Mouse (Mus musculus): Measurements from ENCODE around the gene Gdf5. TPM values are rescaled to one million over a fixed set of nuclear protein-coding genes. Genes with fewer than 3 reads are reported as not detected.

Gdf5 gene
- polyA plus RNA-seq (2014; fragmentation: Nextera tagmentation; extraction: Ambion mirVana): 2.2 and 2.5 TPM in 2 replicates

DNA sequence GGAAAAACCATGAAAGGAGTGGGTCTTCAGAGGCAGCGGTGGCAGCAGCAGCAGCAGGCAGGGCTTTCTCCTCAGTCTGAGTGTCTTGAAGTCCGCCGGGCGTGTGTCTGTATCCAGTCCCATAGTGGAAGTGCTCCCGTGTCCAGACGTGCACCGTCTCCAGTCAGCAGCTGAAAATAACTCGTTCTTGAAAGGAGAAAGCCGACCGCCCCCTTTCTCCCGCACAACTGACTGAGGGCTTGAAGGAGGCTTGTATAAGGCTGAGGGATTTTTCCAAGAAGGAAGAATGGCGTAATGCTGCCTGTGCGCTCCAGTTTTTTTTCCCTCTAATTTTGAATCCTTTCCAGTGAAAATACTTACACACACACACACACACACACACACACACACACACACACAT lies at the start of gene Gdf5:
Gdf5 (minus strand) TSS at position 244 of the 400 bp plus-strand sequence.
- WGBS: 19% methylated on average over 13 of the region's 13 CpGs
- Histone ChIP-seq H3K9me3 (replicated peaks; ENCODE audit: control insufficient read depth, low read length) (no peaks in the 10 kb centered on the region), H3K27me3 (replicated peaks; ENCODE audit: control insufficient read depth, insufficient read depth, low read length) (no peaks in the 10 kb centered on the region), H3K4me1 (ENCODE audit: control insufficient read depth, insufficient read depth, low read length) (peaks cover 9% of the 10 kb centered on the region; the same call in 1 of the 2 replicates), H3K4me2 (ENCODE audit: low read length) (peak within 1 kb of the TSS; percentile 22; the same call in 1 of the 2 replicates), H3K36me3 (ENCODE audit: control insufficient read depth, insufficient read depth, low read length) (no peaks in the 10 kb centered on the region), H3K9ac (ENCODE audit: low read length) (peak within 1 kb of the TSS; percentile 10; the same call in 1 of the 2 replicates), H3K27ac (ENCODE audit: low read depth, low read length) (0 out of 2 replicates have a peak within 1 kb of the TSS, but pooled peaks have one; percentile 21), H3K4me3 (ENCODE audit: low read depth, low read length) (no peak within 1 kb of the TSS)
- ATAC-seq (no peak), DNase-seq (ENCODE audit: low spot score) (peak; percentile 35)

DNA sequence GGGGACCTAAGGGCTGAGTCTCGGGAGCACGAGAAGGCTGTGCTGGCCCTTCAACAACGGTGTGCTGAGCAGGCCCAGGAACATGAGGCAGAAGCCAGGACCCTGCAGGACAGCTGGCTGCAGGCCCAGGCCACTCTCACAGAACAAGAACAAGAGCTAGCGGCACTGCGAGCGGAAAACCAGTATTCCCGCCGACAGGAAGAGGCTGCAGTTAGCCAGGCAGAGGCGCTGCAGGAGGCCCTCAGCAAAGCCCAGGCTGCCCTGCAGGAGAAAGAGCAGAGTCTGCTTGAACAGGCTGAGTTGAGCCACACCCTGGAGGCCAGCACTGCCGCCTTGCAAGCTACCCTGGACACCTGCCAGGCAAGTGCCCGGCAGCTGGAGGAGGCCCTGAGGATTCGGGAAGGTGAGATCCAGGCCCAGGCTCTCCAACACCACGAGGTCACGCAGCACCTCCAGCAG lies 46.7 kb upstream of the Gdf5 start:
- no peak overlapping the region for H3K27ac ChIP-seq (ENCODE audit: low read depth, low read length)
- no peak overlapping the region for H3K4me3 ChIP-seq (ENCODE audit: low read depth, low read length)
- DNase-seq (ENCODE audit: low spot score) (peak; percentile 27), ATAC-seq (no peak)
- no peaks in the 10 kb centered on the region for H3K9me3 ChIP-seq (replicated peaks; ENCODE audit: control insufficient read depth, low read length)
- H3K4me1 ChIP-seq (ENCODE audit: control insufficient read depth, insufficient read depth, low read length): no peaks in the 10 kb centered on the region
- H3K4me2 ChIP-seq (ENCODE audit: low read length): no peak overlapping the region
- H3K27me3 ChIP-seq (replicated peaks; ENCODE audit: control insufficient read depth, insufficient read depth, low read length): no peaks in the 10 kb centered on the region
- H3K36me3 ChIP-seq (ENCODE audit: control insufficient read depth, insufficient read depth, low read length): peaks cover 100% of the 10 kb centered on the region
- WGBS: 75% methylated on average over 14 of the region's 14 CpGs
- H3K9ac ChIP-seq (ENCODE audit: low read length): no peak overlapping the region

DNA sequence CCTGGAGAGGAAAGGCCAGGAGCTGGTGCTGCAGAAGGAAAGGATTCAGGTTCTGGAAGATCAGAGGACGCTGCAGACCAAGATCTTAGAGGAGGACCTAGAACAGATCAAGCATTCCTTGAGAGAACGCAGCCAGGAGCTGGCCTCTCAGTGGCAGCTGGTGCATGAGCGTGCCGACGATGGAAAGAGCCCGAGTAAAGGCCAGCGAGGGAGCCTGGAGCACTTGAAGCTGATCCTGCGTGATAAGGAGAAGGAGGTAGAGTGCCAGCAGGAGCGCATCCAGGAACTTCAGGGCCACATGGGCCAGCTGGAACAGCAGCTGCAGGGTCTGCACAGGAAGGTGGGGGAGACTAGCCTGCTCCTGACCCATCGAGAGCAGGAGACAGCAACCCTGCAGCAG lies 46.0 kb upstream of the Gdf5 start:
- no peak for DNase-seq (ENCODE audit: low spot score)

DNA sequence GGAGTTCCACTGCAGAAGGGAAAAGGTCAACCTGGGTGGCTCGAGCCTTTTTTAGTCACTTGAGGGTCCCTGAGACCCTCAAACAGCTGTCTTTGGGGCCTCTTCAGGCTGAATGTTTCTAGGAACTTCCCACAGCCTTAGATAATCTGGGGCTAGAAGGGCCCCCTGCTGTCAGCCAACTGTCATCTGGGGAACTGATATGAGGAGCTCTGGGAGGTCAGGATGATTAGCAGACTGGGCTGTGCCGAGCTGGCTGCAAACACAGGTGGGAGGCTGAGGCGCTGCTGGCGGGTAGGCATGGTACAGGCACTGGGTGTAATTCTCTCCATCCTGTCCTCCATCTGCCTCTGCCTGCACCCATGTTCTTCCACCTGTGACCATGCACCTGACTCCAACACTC lies 43.9 kb upstream of the Gdf5 start:
- H3K36me3 ChIP-seq (ENCODE audit: control insufficient read depth, insufficient read depth, low read length): peaks cover 100% of the 10 kb centered on the region
- H3K27ac ChIP-seq (ENCODE audit: low read depth, low read length): no peak overlapping the region
- DNase-seq (ENCODE audit: low spot score) (no peak), ATAC-seq (no peak)
- no peak overlapping the region for H3K4me3 ChIP-seq (ENCODE audit: low read depth, low read length)
- no peaks in the 10 kb centered on the region for H3K27me3 ChIP-seq (replicated peaks; ENCODE audit: control insufficient read depth, insufficient read depth, low read length)
- no peaks in the 10 kb centered on the region for H3K4me1 ChIP-seq (ENCODE audit: control insufficient read depth, insufficient read depth, low read length)
- 78% methylated on average over 4 of the region's 4 CpGs for WGBS
- H3K9ac ChIP-seq (ENCODE audit: low read length): no peak overlapping the region
- H3K4me2 ChIP-seq (ENCODE audit: low read length): no peak overlapping the region
- H3K9me3 ChIP-seq (replicated peaks; ENCODE audit: control insufficient read depth, low read length): no peaks in the 10 kb centered on the region

More for the DNA sequence above, 46.0 kb upstream of the Gdf5 start:
- 94% methylated on average over 10 of the region's 10 CpGs for WGBS
- no peak for ATAC-seq
- Histone ChIP-seq H3K9ac (ENCODE audit: low read length) (no peak overlapping the region), H3K27me3 (replicated peaks; ENCODE audit: control insufficient read depth, insufficient read depth, low read length) (no peaks in the 10 kb centered on the region), H3K36me3 (ENCODE audit: control insufficient read depth, insufficient read depth, low read length) (peaks cover 100% of the 10 kb centered on the region), H3K4me2 (ENCODE audit: low read length) (no peak overlapping the region), H3K4me3 (ENCODE audit: low read depth, low read length) (no peak overlapping the region), H3K9me3 (replicated peaks; ENCODE audit: control insufficient read depth, low read length) (no peaks in the 10 kb centered on the region), H3K27ac (ENCODE audit: low read depth, low read length) (no peak overlapping the region), H3K4me1 (ENCODE audit: control insufficient read depth, insufficient read depth, low read length) (no peaks in the 10 kb centered on the region)

DNA sequence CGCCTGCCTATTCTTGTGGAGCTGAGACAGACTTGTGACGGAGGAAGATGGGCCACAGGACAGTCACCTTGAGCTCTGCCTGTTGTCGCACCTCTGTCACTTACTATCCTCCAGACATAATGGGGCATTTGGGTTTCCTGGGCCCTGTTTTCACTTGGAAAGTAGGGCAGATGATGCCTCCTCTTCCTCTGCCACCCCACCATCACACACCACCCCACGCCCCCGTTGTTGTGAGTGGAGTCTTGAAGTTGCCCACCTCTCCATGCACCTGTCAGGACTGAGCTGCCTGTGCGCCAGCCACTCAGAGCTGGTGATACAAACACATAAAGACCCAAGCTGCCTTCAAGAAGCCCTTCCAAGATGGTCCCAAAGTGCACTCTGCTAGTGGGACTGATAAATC lies 42.0 kb upstream of the Gdf5 start:
- Histone ChIP-seq H3K27ac (ENCODE audit: low read depth, low read length) (no peak overlapping the region), H3K9ac (ENCODE audit: low read length) (no peak overlapping the region)
- WGBS: 94% methylated on average over 6 of the region's 6 CpGs

DNA sequence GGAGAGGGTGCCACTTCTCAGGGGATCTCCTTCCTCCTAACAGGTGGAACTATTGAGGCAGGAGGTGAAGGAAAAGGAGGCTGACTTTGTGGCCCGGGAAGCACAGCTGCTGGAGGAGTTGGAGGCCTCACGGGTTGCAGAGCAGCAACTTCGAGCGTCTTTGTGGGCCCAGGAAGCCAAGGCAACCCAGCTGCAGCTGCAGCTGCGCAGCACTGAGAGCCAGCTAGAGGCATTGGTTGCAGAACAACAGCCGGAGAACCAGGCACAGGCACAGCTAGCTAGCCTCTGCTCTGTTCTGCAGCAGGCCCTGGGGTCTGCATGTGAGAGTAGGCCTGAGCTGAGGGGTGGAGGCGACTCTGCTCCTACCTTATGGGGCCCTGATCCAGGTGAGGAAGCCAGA lies 40.6 kb upstream of the Gdf5 start:
- Histone ChIP-seq H3K4me2 (ENCODE audit: low read length) (no peak overlapping the region), H3K36me3 (ENCODE audit: control insufficient read depth, insufficient read depth, low read length) (peaks cover 98% of the 10 kb centered on the region), H3K4me3 (ENCODE audit: low read depth, low read length) (no peak overlapping the region), H3K9ac (ENCODE audit: low read length) (no peak overlapping the region), H3K4me1 (ENCODE audit: control insufficient read depth, insufficient read depth, low read length) (no peaks in the 10 kb centered on the region), H3K27ac (ENCODE audit: low read depth, low read length) (no peak overlapping the region), H3K27me3 (replicated peaks; ENCODE audit: control insufficient read depth, insufficient read depth, low read length) (no peaks in the 10 kb centered on the region), H3K9me3 (replicated peaks; ENCODE audit: control insufficient read depth, low read length) (no peaks in the 10 kb centered on the region)
- no peak for DNase-seq (ENCODE audit: low spot score)
- ATAC-seq: no peak
- 83% methylated on average over 7 of the region's 7 CpGs for WGBS

More for the DNA sequence above, 42.0 kb upstream of the Gdf5 start:
- H3K4me1 ChIP-seq (ENCODE audit: control insufficient read depth, insufficient read depth, low read length): no peaks in the 10 kb centered on the region
- no peaks in the 10 kb centered on the region for H3K27me3 ChIP-seq (replicated peaks; ENCODE audit: control insufficient read depth, insufficient read depth, low read length)
- H3K4me3 ChIP-seq (ENCODE audit: low read depth, low read length): no peak overlapping the region
- DNase-seq (ENCODE audit: low spot score): no peak
- no peaks in the 10 kb centered on the region for H3K9me3 ChIP-seq (replicated peaks; ENCODE audit: control insufficient read depth, low read length)
- peaks cover 98% of the 10 kb centered on the region for H3K36me3 ChIP-seq (ENCODE audit: control insufficient read depth, insufficient read depth, low read length)
- no peak for ATAC-seq
- H3K4me2 ChIP-seq (ENCODE audit: low read length): no peak overlapping the region

DNA sequence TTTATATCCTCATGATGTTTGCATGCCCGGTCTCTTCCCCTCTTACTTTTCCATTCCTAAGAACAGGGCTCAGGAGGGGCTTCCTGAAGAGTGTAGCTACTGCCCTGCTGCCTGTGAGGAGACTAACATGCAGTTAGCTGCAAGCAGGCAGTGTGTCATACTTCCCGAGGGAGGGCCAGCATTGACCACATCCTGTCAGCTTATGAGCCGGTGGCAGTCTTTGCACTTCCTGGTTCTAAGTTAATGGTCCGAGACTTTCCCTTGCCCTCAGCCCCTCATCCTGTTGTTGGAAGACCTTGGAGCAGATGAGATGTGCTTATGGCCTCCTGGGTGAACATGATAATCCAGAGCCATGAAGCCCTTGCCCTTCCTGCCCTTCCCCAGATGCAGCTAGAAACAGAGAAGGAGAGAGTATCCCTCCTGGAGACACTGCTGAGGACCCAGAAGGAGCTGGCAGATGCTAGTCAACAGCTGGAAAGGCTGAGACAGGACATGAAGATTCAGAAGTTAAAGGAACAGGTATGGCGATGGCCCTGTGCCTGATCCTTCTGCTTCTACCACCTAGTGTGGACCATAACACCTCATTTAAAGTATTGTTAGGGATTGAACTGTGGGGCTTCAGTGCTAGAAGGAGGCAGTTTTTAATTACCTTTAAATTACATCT lies 34.3 kb upstream of the Gdf5 start:
- 88% methylated on average over 5 of the region's 5 CpGs for WGBS
- H3K4me2 ChIP-seq (ENCODE audit: low read length): no peak overlapping the region
- H3K27me3 ChIP-seq (replicated peaks; ENCODE audit: control insufficient read depth, insufficient read depth, low read length): no peaks in the 10 kb centered on the region
- no peak overlapping the region for H3K4me3 ChIP-seq (ENCODE audit: low read depth, low read length)
- DNase-seq (ENCODE audit: low spot score) (no peak), ATAC-seq (no peak)
- H3K9me3 ChIP-seq (replicated peaks; ENCODE audit: control insufficient read depth, low read length): no peaks in the 10 kb centered on the region
- no peaks in the 10 kb centered on the region for H3K4me1 ChIP-seq (ENCODE audit: control insufficient read depth, insufficient read depth, low read length)
- H3K36me3 ChIP-seq (ENCODE audit: control insufficient read depth, insufficient read depth, low read length): peaks cover 91% of the 10 kb centered on the region
- H3K9ac ChIP-seq (ENCODE audit: low read length): no peak overlapping the region
- H3K27ac ChIP-seq (ENCODE audit: low read depth, low read length): no peak overlapping the region

DNA sequence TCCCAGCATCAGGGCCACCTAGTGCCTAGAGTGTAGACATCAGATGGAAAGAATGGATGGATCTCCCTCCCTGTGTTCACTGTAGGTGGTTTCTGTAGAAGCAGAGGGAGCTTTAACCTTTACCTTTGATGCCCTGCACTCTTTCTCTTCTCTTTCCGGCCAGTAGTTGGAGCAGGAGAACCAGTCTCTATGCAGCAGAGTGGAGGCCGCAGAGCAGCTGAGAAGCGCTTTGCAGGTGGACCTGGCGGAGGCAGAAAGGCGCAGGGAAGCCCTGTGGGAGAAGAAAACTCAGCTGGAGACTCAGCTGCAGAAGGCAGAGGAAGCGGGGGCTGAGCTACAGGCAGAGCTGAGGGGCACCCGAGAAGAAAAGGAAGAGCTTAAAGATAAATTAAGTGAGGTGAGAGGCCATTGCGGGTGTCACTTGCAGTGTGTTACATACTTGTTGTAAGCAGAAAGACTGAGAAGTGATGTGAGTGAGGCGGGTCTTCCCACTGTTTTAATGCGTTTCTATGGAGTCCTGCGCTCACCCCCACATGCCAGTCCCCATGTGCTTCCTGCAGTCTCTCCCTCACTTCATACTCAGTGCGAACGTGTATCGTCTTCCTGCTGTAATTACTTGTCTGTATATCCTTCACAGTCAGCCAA lies 29.0 kb upstream of the Gdf5 start:
- DNase-seq (ENCODE audit: low spot score): no peak
- 86% methylated on average over 14 of the region's 14 CpGs for WGBS

DNA sequence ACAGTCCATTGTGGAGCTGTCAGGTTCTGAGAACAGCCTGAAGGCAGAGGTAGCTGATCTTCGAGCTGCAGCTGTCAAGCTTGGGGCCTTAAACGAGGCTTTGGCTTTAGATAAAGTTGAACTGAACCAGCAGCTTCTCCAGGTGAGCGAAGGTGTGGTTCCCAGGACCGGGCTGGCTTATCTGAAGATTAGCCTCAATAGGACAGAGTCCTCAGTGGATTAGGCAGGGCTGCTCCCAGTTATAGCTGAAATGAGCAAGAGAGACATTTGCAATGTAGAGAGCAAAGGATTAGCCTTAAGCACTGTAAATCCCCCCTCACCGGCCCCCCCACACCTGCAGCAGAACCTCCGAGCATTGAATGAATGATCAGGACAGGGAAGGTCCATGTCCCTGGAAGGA lies 28.2 kb upstream of the Gdf5 start:
- Histone ChIP-seq H3K4me3 (ENCODE audit: low read depth, low read length) (no peak overlapping the region), H3K27me3 (replicated peaks; ENCODE audit: control insufficient read depth, insufficient read depth, low read length) (no peaks in the 10 kb centered on the region), H3K4me1 (ENCODE audit: control insufficient read depth, insufficient read depth, low read length) (no peaks in the 10 kb centered on the region), H3K9ac (ENCODE audit: low read length) (no peak overlapping the region), H3K4me2 (ENCODE audit: low read length) (no peak overlapping the region), H3K27ac (ENCODE audit: low read depth, low read length) (no peak overlapping the region), H3K9me3 (replicated peaks; ENCODE audit: control insufficient read depth, low read length) (no peaks in the 10 kb centered on the region), H3K36me3 (ENCODE audit: control insufficient read depth, insufficient read depth, low read length) (peaks cover 87% of the 10 kb centered on the region)
- ATAC-seq: no peak
- WGBS: 84% methylated on average over 6 of the region's 6 CpGs
- DNase-seq (ENCODE audit: low spot score): no peak

More for the DNA sequence above, 29.0 kb upstream of the Gdf5 start:
- Histone ChIP-seq H3K9me3 (replicated peaks; ENCODE audit: control insufficient read depth, low read length) (no peaks in the 10 kb centered on the region), H3K27ac (ENCODE audit: low read depth, low read length) (no peak overlapping the region), H3K27me3 (replicated peaks; ENCODE audit: control insufficient read depth, insufficient read depth, low read length) (no peaks in the 10 kb centered on the region), H3K4me2 (ENCODE audit: low read length) (no peak overlapping the region), H3K36me3 (ENCODE audit: control insufficient read depth, insufficient read depth, low read length) (peaks cover 87% of the 10 kb centered on the region), H3K9ac (ENCODE audit: low read length) (no peak overlapping the region), H3K4me3 (ENCODE audit: low read depth, low read length) (no peak overlapping the region), H3K4me1 (ENCODE audit: control insufficient read depth, insufficient read depth, low read length) (no peaks in the 10 kb centered on the region)
- no peak for ATAC-seq
